Mouse (Mus musculus): Measurements from ENCODE around the gene Ncl.
"Not testable (repeated sequence)": the region's sequence is repeated elsewhere in the genome, so short reads cannot be mapped to it uniquely, and the experiment has no call there.

Ncl gene

GRCm38 (mm10) chr1:86359798-86360179, 589 bp upstream of the Ncl start:
- no peak for DNase-seq (ENCODE audit: low spot score)

- no peak for DNase-seq (ENCODE audit: low spot score)
These were observed 833 bp downstream of the Ncl start for GRCm38 (mm10) chr1:86358229-86358905.

- DNase-seq (ENCODE audit: low spot score) = no peak
These were observed 5.0 kb downstream of the Ncl start for GRCm38 (mm10) chr1:86354186-86354585.

DNA sequence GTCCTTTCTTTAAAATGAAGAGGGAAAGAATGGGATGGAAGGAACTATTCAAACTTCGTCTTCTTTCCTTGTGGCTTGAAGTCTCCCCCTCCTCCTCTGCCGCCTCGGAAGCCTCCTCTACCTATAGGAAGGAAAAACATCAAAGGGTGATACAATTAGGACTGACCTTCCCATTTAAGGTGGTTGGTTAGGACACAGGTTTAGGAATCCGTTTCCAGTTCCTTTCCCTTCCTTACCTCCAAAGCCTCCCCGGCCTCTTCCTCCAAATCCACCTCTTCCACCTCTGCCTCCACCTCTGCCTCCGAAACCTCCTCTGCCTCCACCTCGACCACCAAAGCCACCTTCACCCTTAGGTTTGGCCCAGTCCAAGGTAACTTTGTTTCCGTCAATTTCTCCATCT, 8.6 kb downstream of the Ncl start:
- no peak for DNase-seq (ENCODE audit: low spot score)

GRCm38 (mm10) chr1:86349696-86350095, 9.5 kb downstream of the Ncl start:
- DNase-seq (ENCODE audit: low spot score) = peak; percentile 77

GRCm38 (mm10) chr1:86349201-86349600, 10.0 kb downstream of the Ncl start:
- no peak for DNase-seq (ENCODE audit: low spot score)

DNA sequence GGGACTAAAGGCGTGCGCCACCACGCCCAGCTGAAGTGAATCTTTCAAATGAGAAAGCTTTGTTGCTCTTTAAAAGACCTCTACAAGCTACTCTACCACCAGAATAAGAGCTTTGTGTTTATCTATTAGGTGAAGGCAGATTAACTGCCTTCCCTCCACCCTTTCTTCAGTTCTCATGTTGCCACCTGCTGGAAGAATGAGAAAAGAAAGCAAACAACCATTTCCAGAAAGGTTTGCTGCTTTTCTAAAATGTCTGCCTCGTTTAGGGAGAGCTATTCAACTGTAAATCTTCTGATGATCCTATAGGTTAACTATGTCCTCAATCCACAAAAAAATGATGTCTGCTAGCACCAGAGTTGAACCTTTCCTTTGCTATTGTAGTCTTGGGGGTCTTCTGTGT, 10.4 kb downstream of the Ncl start:
- no peak for DNase-seq (ENCODE audit: low spot score)

DNA sequence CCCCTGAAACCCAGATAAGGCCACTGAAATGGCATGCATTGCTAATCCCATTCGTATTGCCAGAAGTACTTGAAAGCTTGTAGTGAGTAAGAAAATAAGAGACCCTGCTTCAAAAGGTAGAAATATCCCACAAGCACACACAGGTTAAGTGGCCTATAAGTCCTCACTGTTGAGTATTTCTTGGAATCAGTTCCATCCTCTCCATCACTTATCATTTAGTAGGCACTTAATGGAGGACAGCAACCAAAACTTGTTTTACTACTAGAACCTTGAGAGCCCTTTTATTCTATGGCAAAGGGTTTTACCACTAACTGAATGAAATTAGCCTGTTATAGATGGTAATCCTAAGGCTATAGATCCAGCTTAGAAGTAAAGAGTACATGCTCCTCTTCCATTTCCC, 11.1 kb downstream of the Ncl start:
- DNase-seq (ENCODE audit: low spot score) = no peak

DNA sequence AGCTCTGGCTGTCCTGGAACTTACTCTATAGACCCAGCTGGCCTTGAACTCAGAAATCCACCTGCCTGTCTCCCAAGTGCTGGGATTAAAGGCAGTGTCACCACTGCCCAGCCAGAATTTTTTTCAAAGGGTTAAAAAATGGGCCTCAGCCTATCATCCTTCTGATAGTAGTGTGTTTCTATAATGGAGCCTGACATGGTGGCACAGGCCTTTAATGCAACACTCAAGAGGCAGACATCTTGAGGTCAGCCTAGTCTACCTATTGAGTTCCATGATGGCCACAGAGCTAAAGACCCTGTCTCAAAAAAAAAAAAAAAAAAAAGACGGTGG, 11.5 kb downstream of the Ncl start:
- DNase-seq (ENCODE audit: low spot score) = no peak

GRCm38 (mm10) chr1:86346851-86347715, 12.1 kb downstream of the Ncl start:
- no peak for DNase-seq (ENCODE audit: low spot score)

- no peak for DNase-seq (ENCODE audit: low spot score)
These were observed 13.2 kb downstream of the Ncl start for GRCm38 (mm10) chr1:86345956-86346355.

DNA sequence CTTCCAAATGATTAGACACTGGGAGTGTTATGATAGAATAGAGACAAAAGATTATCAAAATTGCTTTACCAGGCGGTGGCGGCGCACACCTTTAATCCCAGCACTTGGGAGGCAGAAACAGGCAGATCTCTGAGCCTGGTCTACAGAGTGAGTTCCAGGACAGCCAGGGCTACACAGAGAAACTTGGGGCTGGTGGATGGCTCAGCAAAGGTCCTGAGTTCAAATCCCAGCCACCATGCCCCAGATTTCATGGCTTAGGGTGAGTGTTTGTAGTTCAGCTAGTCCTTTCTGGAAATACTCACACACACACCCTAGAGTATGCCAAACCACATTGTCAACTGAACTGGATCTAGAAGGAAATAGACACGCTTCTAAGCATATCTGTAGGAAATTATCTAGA, 14.1 kb downstream of the Ncl start:
- no peak for DNase-seq (ENCODE audit: low spot score)

GRCm38 (mm10) chr1:86343969-86344861, 15.0 kb downstream of the Ncl start:
- no peak for DNase-seq (ENCODE audit: low spot score)

- no peak for DNase-seq (ENCODE audit: low spot score)
These were observed 16.0 kb downstream of the Ncl start for GRCm38 (mm10) chr1:86343087-86343645.

DNA sequence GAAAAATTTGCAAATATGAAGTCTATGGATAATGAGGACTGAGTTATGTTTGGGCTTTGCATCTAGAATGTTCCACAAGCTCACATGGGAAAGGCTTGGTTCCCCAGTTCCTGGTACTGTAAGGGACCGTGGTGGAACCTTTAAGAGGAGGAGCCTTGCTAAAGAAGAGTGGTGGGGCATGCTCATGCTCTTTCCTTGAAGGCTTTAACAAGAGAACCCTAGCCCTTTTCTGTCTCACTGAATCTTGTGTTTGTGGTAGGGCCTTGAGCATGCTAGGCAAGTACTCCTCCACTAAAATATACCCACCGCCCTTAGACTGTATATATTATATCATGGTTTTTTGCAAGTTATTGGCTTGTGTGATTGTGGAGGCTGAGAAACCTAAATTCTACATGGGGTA, 16.8 kb downstream of the Ncl start:
- no peak for DNase-seq (ENCODE audit: low spot score)

- DNase-seq (ENCODE audit: low spot score) = not testable (repeated sequence)
These were observed 18.1 kb downstream of the Ncl start for GRCm38 (mm10) chr1:86341096-86341495.

DNA sequence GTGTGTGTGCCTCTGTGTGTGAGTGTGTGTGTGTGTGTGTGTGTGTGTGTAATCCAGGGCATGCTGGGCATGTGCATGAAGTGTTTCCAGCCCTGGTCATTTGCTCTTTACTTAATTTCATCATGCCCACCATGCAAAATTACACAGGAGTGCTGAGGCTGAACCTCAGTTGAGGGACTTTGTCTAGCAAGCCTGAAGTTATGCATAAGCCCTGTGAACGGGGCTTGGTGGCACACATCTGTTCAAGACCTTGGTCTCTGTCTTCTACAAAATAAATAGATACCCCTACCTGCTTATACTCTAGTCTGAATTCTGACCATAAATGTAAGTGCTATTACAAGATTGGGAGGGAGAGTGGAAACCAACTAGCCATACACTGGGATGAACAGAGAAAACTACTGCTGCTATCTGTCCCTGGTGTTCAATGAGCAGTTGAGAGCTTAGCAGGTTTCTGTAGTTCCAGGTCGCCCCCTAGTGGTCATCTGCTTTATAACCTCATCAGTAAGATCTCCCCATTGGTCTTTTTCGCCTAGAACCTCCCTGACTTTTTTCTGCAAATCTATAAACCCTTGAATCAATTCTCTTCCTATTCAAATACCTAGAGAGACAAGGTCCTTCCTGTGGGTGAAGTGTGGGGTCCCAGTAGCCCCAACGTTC, 19.9 kb downstream of the Ncl start:
- DNase-seq (ENCODE audit: low spot score) = peak; percentile 91

DNA sequence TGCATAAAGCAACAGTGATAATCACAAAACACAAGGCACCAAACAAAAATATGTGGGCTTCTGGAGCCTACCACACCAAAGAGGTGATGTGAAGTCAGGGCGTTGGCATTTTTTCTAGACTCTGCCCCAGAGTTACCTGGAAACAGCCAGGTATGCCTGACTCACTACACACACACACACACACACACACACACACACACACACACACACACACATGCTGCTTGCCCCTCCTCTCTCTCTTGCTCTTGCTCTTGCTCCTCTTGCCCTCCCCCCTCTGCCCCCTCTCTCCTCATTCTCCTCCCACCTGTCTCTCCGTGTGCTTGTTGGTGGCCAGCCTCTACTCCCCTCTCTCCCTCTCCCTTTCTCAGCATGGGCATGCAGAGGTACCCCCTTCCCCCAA, 22.9 kb downstream of the Ncl start:
- no peak for DNase-seq (ENCODE audit: low spot score)

- no peak for DNase-seq (ENCODE audit: low spot score)
These were observed 38.3 kb downstream of the Ncl start for GRCm38 (mm10) chr1:86320822-86321413.

DNA sequence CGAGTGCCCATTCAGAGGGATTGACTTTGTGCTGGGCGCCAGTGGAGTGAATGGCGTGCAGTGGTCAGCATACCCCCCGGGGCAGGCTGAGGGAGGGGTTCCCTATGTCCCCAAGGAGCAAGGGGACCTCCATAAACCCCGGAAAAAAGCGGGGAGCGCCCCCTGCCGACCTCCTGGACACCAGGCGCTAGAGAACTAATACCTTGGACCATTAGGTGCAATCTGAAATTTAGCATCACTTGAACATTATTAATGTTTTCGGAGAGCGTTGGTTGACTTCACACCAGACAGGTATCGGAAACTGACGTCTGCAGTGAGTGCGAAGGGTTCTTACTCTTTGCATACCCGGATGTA, 45.5 kb downstream of the Ncl start:
- no peak for DNase-seq (ENCODE audit: low spot score)

- no peak for DNase-seq (ENCODE audit: low spot score)
These were observed 46.0 kb downstream of the Ncl start for GRCm38 (mm10) chr1:86313096-86313771.
